Mouse (Mus musculus): ENCODE measurements around the gene Olfr807. TPM values are rescaled to one million over a fixed set of nuclear protein-coding genes. Genes with fewer than 3 reads are reported as not detected.

Gene Olfr807
- total and polyA plus RNA-seq, 3 experiments: not detected

- no peak for DNase-seq (ENCODE audit: extremely low read depth)
- TF ChIP-seq RAD21 (IDR thresholded peaks at IDR 0.05; ENCODE audit: low read depth, low read length) (no peak), HCFC1 (IDR thresholded peaks at IDR 0.05; ENCODE audit: low read depth, low read length) (no peak), MYC (IDR thresholded peaks at IDR 0.05; ENCODE audit: low read depth, low read length) (no peak), MEF2A (IDR thresholded peaks at IDR 0.05; ENCODE audit: borderline replicate concordance, low read depth, low read length) (no peak), JUND (conservative IDR thresholded peaks at IDR 0.05; ENCODE audit: low read depth, low read length) (no peak), KAT2A (IDR thresholded peaks at IDR 0.05; ENCODE audit: insufficient replicate concordance, low read length) (no peak), BHLHE40 (IDR thresholded peaks at IDR 0.05; ENCODE audit: low read depth, low read length) (no peak), POLR2A (IDR thresholded peaks at IDR 0.05; ENCODE audit: low read depth, low read length) (no peak)
- in situ Hi-C loops (cut with MboI; ENCODE audit: low pct_ligation_motif_present, low pct_unique_long_range_greater_than_20kb, low sequenced_read_pairs): no loop called here
- dilution Hi-C loops (cut with MboI; ENCODE audit: extremely low pct_ligation_motif_present, extremely low pct_unique_long_range_greater_than_20kb, low sequenced_read_pairs): no loop called here
- Histone ChIP-seq H3K9ac (ENCODE audit: insufficient read depth, low read depth) (no peak within 1 kb of the TSS), H3K4me1 (ENCODE audit: control insufficient read depth in 1 of 2, insufficient read depth in 2 of 2) (no peaks in the 10 kb centered on the region), H3K27ac (ENCODE audit: insufficient read depth, low read depth) (no peak within 1 kb of the TSS), H3K79me2 (replicated peaks; ENCODE audit: control insufficient read depth, extremely low read depth, insufficient read depth, poor library complexity, severe bottlenecking) (no peaks in the 10 kb centered on the region), H3K36me3 (replicated peaks in 1 of 2; ENCODE audit: control insufficient read depth in 1 of 2, insufficient read depth in 1 of 2, low read length in 1 of 2) (no peaks in the 10 kb centered on the region), H3K9me3 (replicated peaks; ENCODE audit: low read length) (no peaks in the 10 kb centered on the region), H3K27me3 (replicated peaks) (no peaks in the 10 kb centered on the region), H3K4me2 (ENCODE audit: insufficient read depth, low read depth, poor library complexity, severe bottlenecking) (no peak within 1 kb of the TSS), H3K4me3 (replicated peaks in 1 of 3; ENCODE audit: low read depth in 2 of 3, low read length in 2 of 3, poor library complexity in 1 of 3) (no peak within 1 kb of the TSS)
These were observed 7.6 kb upstream of the Olfr807 start, which contains the start of gene Olfr808 for GRCm38 (mm10) chr10:129765182-129765581. Olfr808 (plus strand) TSS chr10:129765482.

GRCm38 (mm10) chr10:129741821-129742220, 15.8 kb downstream of the Olfr807 start, which contains the start of gene Olfr806:
Olfr806 (minus strand) TSS chr10:129741921.
- H3K9me3 ChIP-seq (replicated peaks; ENCODE audit: low read length): no peaks in the 10 kb centered on the region
- in situ Hi-C loops (cut with MboI; ENCODE audit: low pct_ligation_motif_present, low pct_unique_long_range_greater_than_20kb, low sequenced_read_pairs): no loop called here
- H3K27ac ChIP-seq (ENCODE audit: insufficient read depth, low read depth): no peak within 1 kb of the TSS
- H3K4me1 ChIP-seq (ENCODE audit: control insufficient read depth in 1 of 2, insufficient read depth in 2 of 2): no peaks in the 10 kb centered on the region
- dilution Hi-C loops (cut with MboI; ENCODE audit: extremely low pct_ligation_motif_present, extremely low pct_unique_long_range_greater_than_20kb, low sequenced_read_pairs): no loop called here
- H3K4me3 ChIP-seq (replicated peaks in 1 of 3; ENCODE audit: low read depth in 2 of 3, low read length in 2 of 3, poor library complexity in 1 of 3): no peak within 1 kb of the TSS
- no peak for TF ChIP-seq MAZ (IDR thresholded peaks at IDR 0.05; ENCODE audit: low read depth, low read length)
- no peak for TF ChIP-seq PAX5 (IDR thresholded peaks at IDR 0.05; ENCODE audit: low read length)
- no peak for TF ChIP-seq MEF2A (IDR thresholded peaks at IDR 0.05; ENCODE audit: borderline replicate concordance, low read depth, low read length)
- no peak for TF ChIP-seq ETS1 (conservative IDR thresholded peaks at IDR 0.05; ENCODE audit: low read depth, low read length)
- no peak for TF ChIP-seq ELF1 (IDR thresholded peaks at IDR 0.05; ENCODE audit: low read depth, low read length)
- TF ChIP-seq RCOR1 (conservative IDR thresholded peaks at IDR 0.05; ENCODE audit: low read depth, low read length): no peak
- no peak for TF ChIP-seq JUN (IDR thresholded peaks at IDR 0.05; ENCODE audit: insufficient read depth, low read depth, low read length)
- TF ChIP-seq ZMIZ1 (IDR thresholded peaks at IDR 0.05; ENCODE audit: low read depth, low read length): no peak
- TF ChIP-seq RAD21 (IDR thresholded peaks at IDR 0.05; ENCODE audit: low read depth, low read length): no peak
- no peak for TF ChIP-seq CHD1 (IDR thresholded peaks at IDR 0.05; ENCODE audit: low read depth, low read length)
- no peak for TF ChIP-seq POLR2AphosphoS2 (IDR thresholded peaks at IDR 0.05; ENCODE audit: low read depth, low read length)
- no peak for TF ChIP-seq EP300 (IDR thresholded peaks at IDR 0.05; ENCODE audit: low read length)
- no peak for TF ChIP-seq SIN3A (IDR thresholded peaks at IDR 0.05; ENCODE audit: low read length)
- no peak for TF ChIP-seq USF1 (IDR thresholded peaks at IDR 0.05; ENCODE audit: low read depth, low read length)
- TF ChIP-seq USF2 (conservative IDR thresholded peaks at IDR 0.05; ENCODE audit: low read depth, low read length): no peak
- no peak within 1 kb of the TSS for H3K9ac ChIP-seq (ENCODE audit: insufficient read depth, low read depth)
- H3K27me3 ChIP-seq (replicated peaks): no peaks in the 10 kb centered on the region
- no peak for DNase-seq (ENCODE audit: extremely low read depth)
- no peaks in the 10 kb centered on the region for H3K79me2 ChIP-seq (replicated peaks; ENCODE audit: control insufficient read depth, extremely low read depth, insufficient read depth, poor library complexity, severe bottlenecking)
- H3K4me2 ChIP-seq (ENCODE audit: insufficient read depth, low read depth, poor library complexity, severe bottlenecking): no peak within 1 kb of the TSS
- no peaks in the 10 kb centered on the region for H3K36me3 ChIP-seq (replicated peaks in 1 of 2; ENCODE audit: control insufficient read depth in 1 of 2, insufficient read depth in 1 of 2, low read length in 1 of 2)
